Mouse (Mus musculus) intestine, postnatal 0 days (tissue): Measurements from ENCODE around the gene Arhgap24. TPM values are rescaled to one million over a fixed set of nuclear protein-coding genes. Genes with fewer than 3 reads are reported as not detected.
A peak's percentile ranks its signal among the peaks of the same experiment; 100 is the strongest.

Experiments used
- ATAC-seq: fragments of 200-750 bp; cut with Nextera tagmentation; 2 replicates; pipeline ENCODE4 v1.8.0; 2017; ENCODE audit warnings: mild to moderate bottlenecking, moderate TSS enrichment, moderate library complexity
- H3K27ac ChIP-seq: fragments of 300-500 bp; sonication (generic); 2 replicates; pipeline ENCODE4 v1.5.1; 2014; ENCODE audit warnings: mild to moderate bottlenecking, low read depth, low read length, moderate library complexity
- H3K27me3 ChIP-seq: fragments of 300-500 bp; sonication (generic); replicated peaks from 2 replicates; pipeline ENCODE4 v1.6.1; 2014; ENCODE audit warnings: low read length, mixed read lengths; ENCODE audit not compliant: control insufficient read depth, insufficient read depth
- H3K36me3 ChIP-seq: fragments of 300-500 bp; sonication (generic); 2 replicates; pipeline ENCODE4 v1.6.1; 2014; ENCODE audit warnings: mild to moderate bottlenecking, moderate library complexity; ENCODE audit not compliant: control insufficient read depth, insufficient read depth
- H3K4me1 ChIP-seq: fragments of 300-500 bp; sonication (generic); replicated peaks from 2 replicates; pipeline ENCODE4 v1.6.1; 2014; ENCODE audit warnings: antibody characterized with exemption, low read length, mixed read lengths; ENCODE audit not compliant: control insufficient read depth, insufficient read depth
- H3K4me2 ChIP-seq: fragments of 300-500 bp; sonication (generic); replicated peaks from 2 replicates; pipeline ENCODE4 v1.6.1; 2014; ENCODE audit warnings: low read depth, mild to moderate bottlenecking, moderate library complexity
- H3K4me3 ChIP-seq: fragments of 300-500 bp; sonication (generic); 2 replicates; pipeline ENCODE4 v1.5.1; 2014; ENCODE audit warnings: low read depth, low read length
- H3K9ac ChIP-seq: fragments of 300-500 bp; sonication (generic); 2 replicates; pipeline ENCODE4 v1.6.1; 2014; ENCODE audit warnings: mild to moderate bottlenecking, low read depth, low read length
- H3K9me3 ChIP-seq: fragments of 300-500 bp; sonication (generic); 2 replicates; pipeline ENCODE4 v1.6.1; 2016; ENCODE audit warnings: mixed run types; ENCODE audit not compliant: control insufficient read depth
- CTCF ChIP-seq: sonication (generic); IDR thresholded peaks from 2 replicates; pipeline ENCODE4 v1.5.1; 2016; ENCODE audit warnings: low read depth, mild to moderate bottlenecking, control low read depth, antibody characterized with exemption, moderate library complexity
- WGBS: fragments of 180-500 bp; shearing (Covaris S2); extraction: QIAGEN DNeasy Blood & Tissue Kit; methylation state at CpG from one replicate; pipeline ENCODE4 v1.1.7; 2014; 5-methylcytosine and 5-hydroxymethylcytosine counted together
- polyA plus RNA-seq: library from polyadenylated mRNA; unstranded; fragments of >200 nt; fragmentation: Nextera tagmentation; extraction: Ambion mirVana; gene quantifications from 2 replicates; pipeline ENCODE4 v1.2.1, GENCODE M21; 2015

The Arhgap24 gene
- polyA plus RNA-seq, 1 experiment from 2014 or later = 7.6 TPM

- no peaks in the 10 kb centered on the region for H3K27me3 ChIP-seq
- no peaks in the 10 kb centered on the region for H3K9me3 ChIP-seq
- 93% methylated on average over 3 of the region's 3 CpGs for WGBS
- no peak overlapping the region for H3K4me2 ChIP-seq
- H3K27ac ChIP-seq = no peak overlapping the region
- H3K36me3 ChIP-seq = no peaks in the 10 kb centered on the region
- no peak overlapping the region for H3K9ac ChIP-seq
- H3K4me3 ChIP-seq = no peak overlapping the region
- no peak for TF ChIP-seq CTCF
- H3K4me1 ChIP-seq = no peaks in the 10 kb centered on the region
- ATAC-seq = no peak
Observed at GRCm38 (mm10) chr5:102468292-102468691, 12.9 kb upstream of the Arhgap24 start.

GRCm38 (mm10) chr5:102470284-102470683 lies 10.9 kb upstream of the Arhgap24 start:
- H3K9ac ChIP-seq = no peak overlapping the region
- H3K9me3 ChIP-seq = no peaks in the 10 kb centered on the region
- H3K36me3 ChIP-seq = no peaks in the 10 kb centered on the region
- H3K27ac ChIP-seq = no peak overlapping the region
- WGBS = 76% methylated on average over 2 of the region's 2 CpGs
- no peak for ATAC-seq
- no peak overlapping the region for H3K4me2 ChIP-seq
- TF ChIP-seq CTCF = no peak
- no peak overlapping the region for H3K4me3 ChIP-seq
- no peaks in the 10 kb centered on the region for H3K27me3 ChIP-seq
- H3K4me1 ChIP-seq = no peaks in the 10 kb centered on the region

DNA sequence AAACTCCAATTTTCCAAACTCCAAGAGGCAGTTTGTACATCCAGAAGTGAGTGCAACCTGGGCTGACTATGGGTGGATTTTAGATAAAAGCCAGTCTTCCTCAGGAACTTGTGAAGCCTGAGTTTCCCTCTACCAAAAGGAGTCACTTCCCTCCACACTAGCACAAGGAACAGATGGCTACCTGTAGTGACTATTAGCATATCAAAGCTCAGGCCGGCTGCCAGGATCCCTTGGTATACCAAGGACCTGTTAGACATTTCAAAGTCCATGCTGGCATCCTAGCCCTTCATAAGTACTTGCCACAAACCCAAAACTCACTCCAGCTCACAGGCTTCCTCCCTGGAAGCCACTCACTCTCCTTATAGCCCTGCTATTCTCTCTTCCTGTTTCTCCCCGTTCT lies 3.1 kb upstream of the Arhgap24 start:
- no peaks in the 10 kb centered on the region for H3K4me1 ChIP-seq
- H3K36me3 ChIP-seq = no peaks in the 10 kb centered on the region
- 28% methylated on average over 2 of the region's 2 CpGs for WGBS

DNA sequence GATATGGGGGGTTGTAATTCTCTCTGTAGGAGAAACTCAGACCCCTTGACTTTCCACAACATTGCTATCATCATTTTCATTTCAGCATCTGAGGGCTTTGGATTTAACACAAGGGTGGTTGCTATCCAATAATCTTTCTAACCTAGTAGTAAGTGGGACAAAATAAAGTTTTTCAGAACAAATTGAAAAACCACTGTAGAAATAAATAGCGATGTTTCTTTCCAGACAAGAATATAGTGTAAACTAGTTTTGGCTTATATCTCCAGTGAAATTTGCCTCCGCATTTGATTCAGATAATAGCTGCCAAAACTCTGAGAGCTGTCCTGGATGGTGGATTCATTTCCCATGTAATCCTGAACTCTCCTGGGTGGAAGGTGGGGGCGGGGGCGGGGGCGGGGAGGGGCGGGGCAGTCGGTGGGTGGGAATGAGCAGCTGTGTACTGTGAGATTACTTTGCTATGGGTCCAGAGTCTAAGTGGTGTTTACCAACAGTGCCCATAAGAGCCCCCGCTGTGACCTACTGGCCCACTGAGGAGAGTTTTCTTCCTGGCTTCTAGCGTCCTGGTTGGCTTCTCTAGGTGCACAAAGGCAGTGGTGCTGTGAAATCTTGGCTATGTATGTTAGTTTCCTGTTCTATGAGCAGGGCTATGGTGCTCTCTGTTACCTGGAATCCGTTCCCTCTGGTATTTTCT lies 2.2 kb downstream of the Arhgap24 start:
- ATAC-seq = peak; percentile 48; the same call in 1 of the 2 replicates
- no peak for TF ChIP-seq CTCF
- no peak overlapping the region for H3K4me3 ChIP-seq
- WGBS = 29% methylated on average over 10 of the region's 10 CpGs
- no peaks in the 10 kb centered on the region for H3K9me3 ChIP-seq
- no peaks in the 10 kb centered on the region for H3K36me3 ChIP-seq
- H3K27ac ChIP-seq = no peak overlapping the region
- H3K4me1 ChIP-seq = no peaks in the 10 kb centered on the region
- no peaks in the 10 kb centered on the region for H3K27me3 ChIP-seq
- peak overlapping the region; percentile 76; the same call in 1 of the 2 replicates for H3K4me2 ChIP-seq
- no peak overlapping the region for H3K9ac ChIP-seq

More for the DNA sequence above, 3.1 kb upstream of the Arhgap24 start:
- no peak overlapping the region for H3K9ac ChIP-seq
- no peak for ATAC-seq
- H3K27me3 ChIP-seq = no peaks in the 10 kb centered on the region
- H3K27ac ChIP-seq = no peak overlapping the region
- TF ChIP-seq CTCF = no peak
- no peak overlapping the region for H3K4me2 ChIP-seq
- H3K9me3 ChIP-seq = no peaks in the 10 kb centered on the region
- H3K4me3 ChIP-seq = no peak overlapping the region

DNA sequence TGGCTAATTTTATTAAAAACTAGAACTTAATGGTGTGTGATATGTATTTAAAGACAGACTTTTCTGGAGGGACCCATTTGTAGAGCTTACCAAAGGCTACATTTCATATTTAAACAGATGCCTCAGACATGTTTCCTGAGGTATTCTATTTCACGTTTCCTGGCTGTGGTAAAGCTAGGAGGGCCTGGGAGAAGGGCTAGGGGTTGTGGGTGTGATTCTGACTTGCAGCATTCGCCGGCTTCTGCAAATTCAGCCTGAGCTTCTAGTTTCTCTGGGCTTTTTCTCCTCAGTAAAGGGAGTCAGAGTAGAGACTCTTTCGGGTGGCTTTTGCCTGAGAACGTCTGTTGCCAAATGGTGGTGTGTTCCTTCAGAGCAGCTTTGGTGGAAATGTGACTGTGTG lies 10.4 kb downstream of the Arhgap24 start:
- ATAC-seq = no peak
- no peak overlapping the region for H3K27ac ChIP-seq

GRCm38 (mm10) chr5:102492152-102492551 lies 11.0 kb downstream of the Arhgap24 start:
- H3K9me3 ChIP-seq = no peaks in the 10 kb centered on the region

More for the DNA sequence above, 10.4 kb downstream of the Arhgap24 start:
- 80% methylated on average over 5 of the region's 5 CpGs for WGBS
- Histone ChIP-seq H3K4me2 (no peak overlapping the region), H3K4me1 (no peaks in the 10 kb centered on the region), H3K9me3 (no peaks in the 10 kb centered on the region), H3K4me3 (no peak overlapping the region), H3K36me3 (no peaks in the 10 kb centered on the region), H3K9ac (no peak overlapping the region), H3K27me3 (no peaks in the 10 kb centered on the region)
- TF ChIP-seq CTCF = no peak

More at GRCm38 (mm10) chr5:102492152-102492551, 11.0 kb downstream of the Arhgap24 start:
- Histone ChIP-seq H3K4me2 (no peak overlapping the region), H3K9ac (no peak overlapping the region), H3K4me3 (no peak overlapping the region), H3K27ac (no peak overlapping the region), H3K27me3 (no peaks in the 10 kb centered on the region), H3K36me3 (no peaks in the 10 kb centered on the region), H3K4me1 (no peaks in the 10 kb centered on the region)
- WGBS = 79% methylated on average over 9 of the region's 9 CpGs
- no peak for TF ChIP-seq CTCF
- no peak for ATAC-seq
